Comparison of ENCODE assay signal across 26 mouse cellular contexts in genomic region chr5:133828226-133828625, GRCm38 (mm10).
"Had no signal": no experiment of that assay in that cellular context is flagged by ENCODE, and none has a peak within 500 bp of the region (broad histone marks: within the 10 kb centered on the region; RNA-seq: fewer than 3 reads in every experiment).

No protein-coding gene starts in this region.

- H3K9ac ChIP-seq: heart, embryonic 13.5 days; heart, embryonic 15.5 days; hindbrain, embryonic 13.5 days; hindbrain, embryonic 15.5 days; limb, embryonic 12.5 days; liver, embryonic 12.5 days; liver, embryonic 14.5 days had no signal

- H3K27me3 ChIP-seq: heart, embryonic 13.5 days; heart, embryonic 15.5 days; hindbrain, embryonic 13.5 days; hindbrain, embryonic 15.5 days; limb, embryonic 12.5 days; liver, embryonic 12.5 days had no signal

- H3K27ac ChIP-seq: heart, adult 2 months; heart, embryonic 13.5 days; heart, embryonic 15.5 days; hindbrain, embryonic 13.5 days; hindbrain, embryonic 15.5 days; hindbrain, postnatal 0 days; layer of hippocampus, adult 2 months; left cerebral cortex, adult 2 months; limb, embryonic 10.5 days; limb, embryonic 12.5 days; liver, embryonic 12.5 days; liver, embryonic 14.5 days had no signal

- H3K4me3 ChIP-seq: heart, adult 2 months; heart, embryonic 13.5 days; heart, embryonic 15.5 days; hindbrain, embryonic 13.5 days; hindbrain, embryonic 15.5 days; layer of hippocampus, adult 2 months; left cerebral cortex, adult 2 months; limb, embryonic 10.5 days; limb, embryonic 12.5 days; liver, embryonic 12.5 days had no signal

- DNase-seq: gastrocnemius, postnatal 14 days; gastrocnemius, postnatal 36 days; heart, adult 2 months; heart, postnatal 14 days; heart, postnatal 36 days; kidney, adult 11 months; kidney, adult 2 months; kidney, adult 9 months; kidney, postnatal 10 days; kidney, postnatal 25 days; kidney, postnatal 4 days; liver; lung, adult 18-20 months had no signal

- H3K4me1 ChIP-seq: heart, embryonic 13.5 days; heart, embryonic 15.5 days; limb, embryonic 12.5 days; liver, embryonic 12.5 days had no signal

- ATAC-seq: hindbrain, postnatal 0 days; intestine, embryonic 16.5 days; liver, embryonic 12.5 days had no signal

- H3K4me2 ChIP-seq: heart, embryonic 11.5 days; heart, embryonic 13.5 days; heart, embryonic 15.5 days; hindbrain, embryonic 13.5 days; hindbrain, embryonic 15.5 days; limb, embryonic 12.5 days; liver, embryonic 12.5 days had no signal

- H3K36me3 ChIP-seq: heart, embryonic 13.5 days; heart, embryonic 15.5 days; hindbrain, embryonic 13.5 days; hindbrain, embryonic 15.5 days; limb, embryonic 10.5 days; limb, embryonic 12.5 days; liver, embryonic 12.5 days had no signal

- H3K9me3 ChIP-seq: heart, embryonic 13.5 days; heart, embryonic 15.5 days; hindbrain, embryonic 13.5 days; hindbrain, embryonic 15.5 days; limb, embryonic 10.5 days; limb, embryonic 12.5 days had no signal
